Mouse (Mus musculus) CH12.LX (cell line): ENCODE measurements around the gene Mgat4e. TPM values are rescaled to one million over a fixed set of nuclear protein-coding genes. Genes with fewer than 3 reads are reported as not detected.

ENCODE experiments used
- DNase-seq: peaks from one replicate; pipeline ENCODE4 v3.0.0-alpha.2; 2013; ENCODE audit errors: extremely low read depth
- H3K27ac ChIP-seq: 2 replicates; pipeline ENCODE4 v1.5.1; 2012; ENCODE audit warnings: low read depth, mild to moderate bottlenecking, control low read depth, moderate library complexity; ENCODE audit not compliant: insufficient read depth
- H3K27me3 ChIP-seq: replicated peaks from 2 replicates; pipeline ENCODE3; 2012; ENCODE audit warnings: inconsistent platforms
- H3K36me3 ChIP-seq, 2 experiments: replicated peaks in 1 of 2; 2 replicates each; pipeline versions ENCODE3 to v1.6.1; 2012; ENCODE audit warnings: inconsistent platforms in 1 of 2, low read length in 1 of 2, mild to moderate bottlenecking in 1 of 2, mixed read lengths in 1 of 2, moderate library complexity in 1 of 2; ENCODE audit not compliant: control insufficient read depth in 1 of 2, insufficient read depth in 1 of 2
- H3K4me1 ChIP-seq, 2 experiments: 2 replicates each; pipeline ENCODE4 v1.6.1; 2012; ENCODE audit warnings: inconsistent platforms in 1 of 2, moderate library complexity in 1 of 2; ENCODE audit not compliant: insufficient read depth in 2 of 2, control insufficient read depth in 1 of 2
- H3K4me2 ChIP-seq: 2 replicates; pipeline ENCODE4 v1.6.1; 2012; ENCODE audit warnings: low read depth, mild to moderate bottlenecking, control low read depth; ENCODE audit not compliant: poor library complexity, insufficient read depth, severe bottlenecking
- H3K4me3 ChIP-seq, 3 experiments: fragments of 150-350 bp in 1 of 3; sonication (generic) in 1 of 3; replicated peaks in 1 of 3; 2 replicates each; pipeline versions ENCODE3 to v1.5.1; 2011 to 2012; ENCODE audit warnings: low read depth in 2 of 3, low read length in 2 of 3, mild to moderate bottlenecking in 2 of 3, moderate library complexity in 2 of 3, control low read depth in 1 of 3, improper control_type of control experiment in 1 of 3, inconsistent platforms in 1 of 3, mixed read lengths in 1 of 3; ENCODE audit not compliant: poor library complexity in 1 of 3
- H3K79me2 ChIP-seq: replicated peaks from 2 replicates; pipeline ENCODE4 v1.6.1; 2012; ENCODE audit warnings: mild to moderate bottlenecking, moderate library complexity; ENCODE audit not compliant: control insufficient read depth, poor library complexity, insufficient read depth, severe bottlenecking; ENCODE audit errors: extremely low read depth
- H3K9ac ChIP-seq: 2 replicates; pipeline ENCODE4 v1.6.1; 2012; ENCODE audit warnings: low read depth, mild to moderate bottlenecking, control low read depth, moderate library complexity; ENCODE audit not compliant: insufficient read depth
- H3K9me3 ChIP-seq: replicated peaks from 2 replicates; pipeline ENCODE3; 2012; ENCODE audit warnings: low read length, inconsistent platforms, mixed read lengths
- BHLHE40 ChIP-seq: IDR thresholded peaks from 2 replicates; pipeline ENCODE4 v1.6.1; 2011; ENCODE audit warnings: mild to moderate bottlenecking, low read depth, low read length, improper control_type of control experiment
- CHD1 ChIP-seq: IDR thresholded peaks from 2 replicates; pipeline ENCODE4 v1.6.1; 2012; ENCODE audit warnings: low read depth, low read length, improper control_type of control experiment, inconsistent platforms
- CHD2 ChIP-seq: IDR thresholded peaks from 2 replicates; pipeline ENCODE4 v1.6.1; 2011; ENCODE audit warnings: low read length, improper control_type of control experiment
- CTCF ChIP-seq, 2 experiments: IDR thresholded peaks in 1 of 2; conservative IDR thresholded peaks in 1 of 2; 2 replicates each; pipeline ENCODE4 v1.5.1; 2011 to 2012; ENCODE audit warnings: low read depth in 2 of 2, low read length in 2 of 2, improper control_type of control experiment in 1 of 2, inconsistent platforms in 1 of 2, mild to moderate bottlenecking in 1 of 2, moderate library complexity in 1 of 2
- ELF1 ChIP-seq: IDR thresholded peaks from 2 replicates; pipeline ENCODE4 v1.6.1; 2014; ENCODE audit warnings: low read depth, mild to moderate bottlenecking, inconsistent platforms, low read length, improper control_type of control experiment
- ETS1 ChIP-seq: conservative IDR thresholded peaks from 2 replicates; pipeline ENCODE4 v1.6.1; 2012; ENCODE audit warnings: low read depth, mild to moderate bottlenecking, inconsistent platforms, low read length, improper control_type of control experiment, moderate library complexity
- IRF4 ChIP-seq: IDR thresholded peaks from 2 replicates; pipeline ENCODE4 v1.6.1; 2014; ENCODE audit warnings: low read depth, mild to moderate bottlenecking, inconsistent platforms, low read length, improper control_type of control experiment
- JUN ChIP-seq: IDR thresholded peaks from 2 replicates; pipeline ENCODE4 v1.6.1; 2011; ENCODE audit warnings: low read depth, mild to moderate bottlenecking, low read length, improper control_type of control experiment, moderate library complexity; ENCODE audit not compliant: insufficient read depth
- JUND ChIP-seq: conservative IDR thresholded peaks from 2 replicates; pipeline ENCODE4 v1.6.1; 2011; ENCODE audit warnings: low read depth, low read length, improper control_type of control experiment
- KAT2A ChIP-seq: IDR thresholded peaks from 2 replicates; pipeline ENCODE4 v1.6.1; 2012; ENCODE audit warnings: low read length, improper control_type of control experiment, inconsistent platforms; ENCODE audit not compliant: insufficient replicate concordance
- MAX ChIP-seq: IDR thresholded peaks from 2 replicates; pipeline ENCODE4 v1.6.1; 2011; ENCODE audit warnings: low read length, improper control_type of control experiment
- MAZ ChIP-seq: IDR thresholded peaks from 2 replicates; pipeline ENCODE4 v1.6.1; 2012; ENCODE audit warnings: low read depth, mild to moderate bottlenecking, inconsistent platforms, low read length, improper control_type of control experiment, moderate library complexity
- MXI1 ChIP-seq: IDR thresholded peaks from 2 replicates; pipeline ENCODE4 v1.6.1; 2011; ENCODE audit warnings: mild to moderate bottlenecking, low read depth, low read length, improper control_type of control experiment
- MYC ChIP-seq: IDR thresholded peaks from 2 replicates; pipeline ENCODE4 v1.6.1; 2011; ENCODE audit warnings: low read depth, mild to moderate bottlenecking, improper control_type of control experiment, low read length
- NRF1 ChIP-seq: IDR thresholded peaks from 2 replicates; pipeline ENCODE4 v1.6.1; 2014; ENCODE audit warnings: low read depth, mild to moderate bottlenecking, inconsistent platforms, low read length, improper control_type of control experiment, moderate library complexity
- RAD21 ChIP-seq: IDR thresholded peaks from 2 replicates; pipeline ENCODE4 v1.6.1; 2011; ENCODE audit warnings: low read depth, mild to moderate bottlenecking, low read length, improper control_type of control experiment, moderate library complexity
- RCOR1 ChIP-seq: conservative IDR thresholded peaks from 2 replicates; pipeline ENCODE4 v1.6.1; 2012; ENCODE audit warnings: low read depth, mild to moderate bottlenecking, inconsistent platforms, low read length, improper control_type of control experiment
- TBP ChIP-seq: conservative IDR thresholded peaks from 2 replicates; pipeline ENCODE4 v1.6.1; 2011; ENCODE audit warnings: low read depth, low read length, improper control_type of control experiment
- TCF12 ChIP-seq: IDR thresholded peaks from 2 replicates; pipeline ENCODE4 v1.6.1; 2014; ENCODE audit warnings: low read depth, mild to moderate bottlenecking, inconsistent platforms, low read length, improper control_type of control experiment
- USF1 ChIP-seq: IDR thresholded peaks from 2 replicates; pipeline ENCODE4 v1.6.1; 2014; ENCODE audit warnings: low read depth, mild to moderate bottlenecking, inconsistent platforms, low read length, improper control_type of control experiment
- ZC3H11A ChIP-seq: IDR thresholded peaks from 2 replicates; pipeline ENCODE4 v1.6.1; 2012; ENCODE audit warnings: low read depth, mild to moderate bottlenecking, inconsistent platforms, low read length, improper control_type of control experiment
- dilution Hi-C: fragments of 300-500 bp; cut with MboI; formaldehyde crosslinking; loops from 2 replicates; pipeline ENCODE4 v1.14.3; 2020; ENCODE audit warnings: low sequenced_read_pairs; ENCODE audit not compliant: extremely low pct_unique_long_range_greater_than_20kb, extremely low pct_ligation_motif_present
- in situ Hi-C: fragments of 300-500 bp; cut with MboI; formaldehyde crosslinking; loops from 3 replicates; pipeline ENCODE4 v1.14.3; 2019; ENCODE audit warnings: low sequenced_read_pairs, low pct_ligation_motif_present, low pct_unique_long_range_greater_than_20kb, mixed read lengths
- polyA plus RNA-seq: library from polyadenylated mRNA; unstranded; fragments of >175 nt; gene quantifications from 2 replicates; pipeline ENCODE4 v1.2.1, GENCODE M21; 2012; ENCODE audit warnings: low read depth; ENCODE audit not compliant: insufficient read length
- total RNA-seq, 2 experiments: library from RNA; depleted of rRNA; stranded (reverse); fragments of 300-350 nt in 1 of 2; fragments of >200 nt in 1 of 2; gene quantifications; 2 replicates each; pipeline ENCODE4 v1.2.3; 2012 to 2014

The Mgat4e gene
- total and polyA plus RNA-seq, 3 experiments: 0.08 TPM; not detected in 2

DNA sequence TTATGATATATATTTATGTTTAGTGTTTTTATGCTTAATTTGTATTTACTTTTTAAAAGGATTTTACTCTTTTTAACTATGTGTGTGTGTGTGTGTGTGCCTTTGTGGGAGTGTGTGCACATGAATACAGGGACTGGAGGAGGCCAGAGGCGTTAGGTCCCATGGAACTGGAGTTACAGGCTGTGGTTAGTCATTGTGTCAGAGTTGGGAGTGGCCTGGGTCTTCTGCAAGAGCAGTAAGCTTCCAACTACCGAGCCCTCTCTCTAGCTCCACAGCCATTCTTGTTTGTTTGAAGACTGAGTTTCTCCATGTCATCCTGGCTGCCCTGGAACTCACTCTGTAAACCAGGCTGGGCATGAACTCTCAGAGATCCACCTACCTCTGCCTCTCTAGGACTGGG lies 27.2 kb downstream of the Mgat4e start:
- Histone ChIP-seq H3K9ac (no peak overlapping the region), H3K4me3 (no peak overlapping the region), H3K27me3 (no peaks in the 10 kb centered on the region), H3K36me3 (no peaks in the 10 kb centered on the region), H3K27ac (no peak overlapping the region), H3K4me1 (peaks cover 0 to 4% of the 10 kb centered on the region in 2 experiments; a peak in 2 of 4 replicates), H3K9me3 (no peaks in the 10 kb centered on the region), H3K79me2 (no peaks in the 10 kb centered on the region), H3K4me2 (no peak overlapping the region)
- dilution Hi-C loops (no loop called here), in situ Hi-C loops (no loop called here)
- no peak for DNase-seq
- no peak for TF ChIP-seq MAX
- no peak for TF ChIP-seq RAD21
- TF ChIP-seq MXI1: no peak

DNA sequence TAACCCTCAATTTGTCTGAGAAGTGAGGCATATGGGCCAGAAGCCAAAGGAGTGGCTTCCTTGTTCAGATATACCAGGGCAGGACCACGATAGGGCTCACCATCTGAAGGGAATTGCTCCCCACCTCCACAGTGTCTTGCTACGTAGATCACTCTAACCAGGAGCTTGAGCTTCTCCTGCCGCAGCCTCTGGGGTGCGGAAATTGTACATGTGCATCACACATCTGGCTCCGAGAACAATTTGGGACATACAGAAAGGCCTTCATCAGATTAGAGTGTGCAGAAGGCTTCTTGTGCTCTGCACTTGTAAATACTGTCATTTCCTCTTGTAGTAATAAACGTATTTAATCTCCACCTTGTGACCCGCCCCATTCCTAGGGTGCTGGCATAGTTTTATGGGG lies 28.3 kb downstream of the Mgat4e start:
- Histone ChIP-seq H3K4me2 (no peak overlapping the region), H3K4me1 (peaks cover 0 to 4% of the 10 kb centered on the region in 2 experiments; a peak in 2 of 4 replicates), H3K4me3 (no peak overlapping the region), H3K9me3 (no peaks in the 10 kb centered on the region), H3K79me2 (no peaks in the 10 kb centered on the region), H3K27ac (no peak overlapping the region), H3K36me3 (no peaks in the 10 kb centered on the region), H3K9ac (no peak overlapping the region), H3K27me3 (no peaks in the 10 kb centered on the region)
- in situ Hi-C loops (no loop called here), dilution Hi-C loops (no loop called here)
- TF ChIP-seq ETS1 (no peak), ZC3H11A (no peak), IRF4 (no peak), ELF1 (no peak), NRF1 (no peak), CHD1 (no peak), JUND (no peak), BHLHE40 (no peak), JUN (no peak), TCF12 (no peak), CTCF (conservative IDR thresholded peaks at IDR 0.05 in 1 of 2, IDR thresholded peaks at IDR 0.05 in 1 of 2; ENCODE audit: low read depth in 2 of 2, low read length in 2 of 2) (no peak), USF1 (no peak), KAT2A (no peak), MAZ (no peak), MYC (no peak), CHD2 (no peak), RCOR1 (no peak), TBP (no peak)
- no peak for DNase-seq
